Mouse (Mus musculus): Measurements from ENCODE around the gene Hivep1. TPM values are rescaled to one million over a fixed set of nuclear protein-coding genes. Genes with fewer than 3 reads are reported as not detected.

The Hivep1 gene
- polyA plus RNA-seq, 1 experiment from 2014 or later = 12.0 TPM

GRCm38 (mm10) chr13:42150462-42151127 is 98.8 kb downstream of the Hivep1 start:
- WGBS = 86% methylated on average over 9 of the region's 9 CpGs
- H3K4me1 ChIP-seq (ENCODE audit: control insufficient read depth, insufficient read depth, low read length) = peaks cover 19% of the 10 kb centered on the region
- H3K27me3 ChIP-seq (replicated peaks; ENCODE audit: control insufficient read depth, insufficient read depth, low read length) = no peaks in the 10 kb centered on the region
- peak overlapping the region; percentile 68; the same call in 1 of the 2 replicates for H3K27ac ChIP-seq (ENCODE audit: low read depth, low read length)
- H3K36me3 ChIP-seq (ENCODE audit: control insufficient read depth, insufficient read depth, low read length) = peaks cover 13% of the 10 kb centered on the region
- H3K9ac ChIP-seq (ENCODE audit: low read length) = no peak overlapping the region; the same call in 1 of the 2 replicates
- no peak overlapping the region for H3K4me3 ChIP-seq (ENCODE audit: low read depth, low read length)
- no peaks in the 10 kb centered on the region for H3K9me3 ChIP-seq (replicated peaks; ENCODE audit: control insufficient read depth, low read length)
- DNase-seq (ENCODE audit: low spot score) (no peak), ATAC-seq (no peak)
- H3K4me2 ChIP-seq (ENCODE audit: low read length) = no peak overlapping the region

- Histone ChIP-seq H3K27ac (ENCODE audit: low read depth, low read length) (no peak overlapping the region), H3K9ac (ENCODE audit: low read length) (no peak overlapping the region), H3K4me1 (ENCODE audit: control insufficient read depth, insufficient read depth, low read length) (0 out of 2 replicates have a peak, but pooled peaks cover 7% of the 10 kb centered on the region), H3K36me3 (ENCODE audit: control insufficient read depth, insufficient read depth, low read length) (peaks cover 54% of the 10 kb centered on the region), H3K4me3 (ENCODE audit: low read depth, low read length) (no peak overlapping the region), H3K4me2 (ENCODE audit: low read length) (no peak overlapping the region), H3K27me3 (replicated peaks; ENCODE audit: control insufficient read depth, insufficient read depth, low read length) (no peaks in the 10 kb centered on the region), H3K9me3 (replicated peaks; ENCODE audit: control insufficient read depth, low read length) (no peaks in the 10 kb centered on the region)
- DNase-seq (ENCODE audit: low spot score) (no peak), ATAC-seq (no peak)
- WGBS = 94% methylated on average over 14 of the region's 14 CpGs
Measured at GRCm38 (mm10) chr13:42158259-42158658, 106.4 kb downstream of the Hivep1 start.

- Histone ChIP-seq H3K9me3 (replicated peaks; ENCODE audit: control insufficient read depth, low read length) (no peaks in the 10 kb centered on the region), H3K4me2 (ENCODE audit: low read length) (no peak overlapping the region), H3K27ac (ENCODE audit: low read depth, low read length) (no peak overlapping the region; the same call in 1 of the 2 replicates), H3K4me1 (ENCODE audit: control insufficient read depth, insufficient read depth, low read length) (0 out of 2 replicates have a peak, but pooled peaks cover 7% of the 10 kb centered on the region), H3K27me3 (replicated peaks; ENCODE audit: control insufficient read depth, insufficient read depth, low read length) (no peaks in the 10 kb centered on the region), H3K4me3 (ENCODE audit: low read depth, low read length) (no peak overlapping the region), H3K9ac (ENCODE audit: low read length) (no peak overlapping the region), H3K36me3 (ENCODE audit: control insufficient read depth, insufficient read depth, low read length) (peaks cover 50% of the 10 kb centered on the region)
- ATAC-seq = no peak
- 60% methylated on average over 14 of the region's 14 CpGs for WGBS
- DNase-seq (ENCODE audit: low spot score) = peak; percentile 62
Measured at GRCm38 (mm10) chr13:42159416-42160185, 107.8 kb downstream of the Hivep1 start.

GRCm38 (mm10) chr13:42170802-42171201 is 119.0 kb downstream of the Hivep1 start:
- H3K4me2 ChIP-seq (ENCODE audit: low read length) = no peak overlapping the region
- DNase-seq (ENCODE audit: low spot score) (no peak), ATAC-seq (no peak)
- H3K36me3 ChIP-seq (ENCODE audit: control insufficient read depth, insufficient read depth, low read length) = peaks cover 27% of the 10 kb centered on the region
- no peaks in the 10 kb centered on the region for H3K4me1 ChIP-seq (ENCODE audit: control insufficient read depth, insufficient read depth, low read length)
- no peak overlapping the region for H3K4me3 ChIP-seq (ENCODE audit: low read depth, low read length)
- no peaks in the 10 kb centered on the region for H3K27me3 ChIP-seq (replicated peaks; ENCODE audit: control insufficient read depth, insufficient read depth, low read length)
- WGBS = 95% methylated on average over 1 of the region's 1 CpGs
- H3K9ac ChIP-seq (ENCODE audit: low read length) = no peak overlapping the region
- H3K9me3 ChIP-seq (replicated peaks; ENCODE audit: control insufficient read depth, low read length) = no peaks in the 10 kb centered on the region
- no peak overlapping the region for H3K27ac ChIP-seq (ENCODE audit: low read depth, low read length)

- ATAC-seq = no peak; the same call in 1 of the 2 replicates
- Histone ChIP-seq H3K36me3 (ENCODE audit: control insufficient read depth, insufficient read depth, low read length) (peaks cover 17% of the 10 kb centered on the region), H3K4me2 (ENCODE audit: low read length) (no peak overlapping the region), H3K4me3 (ENCODE audit: low read depth, low read length) (no peak overlapping the region), H3K9me3 (replicated peaks; ENCODE audit: control insufficient read depth, low read length) (no peaks in the 10 kb centered on the region), H3K27ac (ENCODE audit: low read depth, low read length) (no peak overlapping the region), H3K27me3 (replicated peaks; ENCODE audit: control insufficient read depth, insufficient read depth, low read length) (no peaks in the 10 kb centered on the region), H3K4me1 (ENCODE audit: control insufficient read depth, insufficient read depth, low read length) (no peaks in the 10 kb centered on the region), H3K9ac (ENCODE audit: low read length) (no peak overlapping the region)
- 22% methylated on average over 3 of the region's 3 CpGs for WGBS
- peak; percentile 60 for DNase-seq (ENCODE audit: low spot score)
Measured at GRCm38 (mm10) chr13:42174827-42175420, 123.1 kb downstream of the Hivep1 start.

GRCm38 (mm10) chr13:42182635-42183034 is 130.8 kb downstream of the Hivep1 start:
- DNase-seq (ENCODE audit: low spot score) (no peak), ATAC-seq (no peak)
- WGBS = 93% methylated on average over 5 of the region's 5 CpGs
- Histone ChIP-seq H3K4me3 (ENCODE audit: low read depth, low read length) (no peak overlapping the region), H3K27ac (ENCODE audit: low read depth, low read length) (no peak overlapping the region), H3K9ac (ENCODE audit: low read length) (no peak overlapping the region), H3K4me2 (ENCODE audit: low read length) (no peak overlapping the region), H3K9me3 (replicated peaks; ENCODE audit: control insufficient read depth, low read length) (no peaks in the 10 kb centered on the region), H3K36me3 (ENCODE audit: control insufficient read depth, insufficient read depth, low read length) (peaks cover 35% of the 10 kb centered on the region), H3K27me3 (replicated peaks; ENCODE audit: control insufficient read depth, insufficient read depth, low read length) (no peaks in the 10 kb centered on the region), H3K4me1 (ENCODE audit: control insufficient read depth, insufficient read depth, low read length) (no peaks in the 10 kb centered on the region)

- Histone ChIP-seq H3K36me3 (ENCODE audit: control insufficient read depth, insufficient read depth, low read length) (peaks cover 35% of the 10 kb centered on the region), H3K27ac (ENCODE audit: low read depth, low read length) (no peak overlapping the region), H3K27me3 (replicated peaks; ENCODE audit: control insufficient read depth, insufficient read depth, low read length) (no peaks in the 10 kb centered on the region), H3K4me2 (ENCODE audit: low read length) (no peak overlapping the region), H3K4me3 (ENCODE audit: low read depth, low read length) (no peak overlapping the region), H3K9ac (ENCODE audit: low read length) (no peak overlapping the region), H3K9me3 (replicated peaks; ENCODE audit: control insufficient read depth, low read length) (no peaks in the 10 kb centered on the region), H3K4me1 (ENCODE audit: control insufficient read depth, insufficient read depth, low read length) (no peaks in the 10 kb centered on the region)
- WGBS = 98% methylated on average over 17 of the region's 17 CpGs
- ATAC-seq = no peak
- DNase-seq (ENCODE audit: low spot score) = no peak
Measured at GRCm38 (mm10) chr13:42184131-42184530, 132.3 kb downstream of the Hivep1 start.

- Histone ChIP-seq H3K9ac (ENCODE audit: low read length) (no peak overlapping the region), H3K27me3 (replicated peaks; ENCODE audit: control insufficient read depth, insufficient read depth, low read length) (no peaks in the 10 kb centered on the region), H3K27ac (ENCODE audit: low read depth, low read length) (no peak overlapping the region), H3K36me3 (ENCODE audit: control insufficient read depth, insufficient read depth, low read length) (no peaks in the 10 kb centered on the region), H3K4me3 (ENCODE audit: low read depth, low read length) (no peak overlapping the region), H3K4me2 (ENCODE audit: low read length) (no peak overlapping the region), H3K9me3 (replicated peaks; ENCODE audit: control insufficient read depth, low read length) (no peaks in the 10 kb centered on the region), H3K4me1 (ENCODE audit: control insufficient read depth, insufficient read depth, low read length) (0 out of 2 replicates have a peak, but pooled peaks cover 3% of the 10 kb centered on the region)
- ATAC-seq = no peak
- peak; percentile 30 for DNase-seq (ENCODE audit: low spot score)
- WGBS = 12% methylated on average over 9 of the region's 9 CpGs
Measured at GRCm38 (mm10) chr13:42193016-42193415, 141.2 kb downstream of the Hivep1 start.

Data from forebrain, embryonic 14.5 days (tissue).